Mouse (Mus musculus) embryo, embryonic 9.5 days (tissue): Measurements from ENCODE around the gene Gm10309.

ENCODE experiments used
- DNase-seq: peaks from one replicate; pipeline ENCODE4 v3.0.0-alpha.2; 2017; ENCODE audit errors: extremely low spot score

Gm10309 gene

DNA sequence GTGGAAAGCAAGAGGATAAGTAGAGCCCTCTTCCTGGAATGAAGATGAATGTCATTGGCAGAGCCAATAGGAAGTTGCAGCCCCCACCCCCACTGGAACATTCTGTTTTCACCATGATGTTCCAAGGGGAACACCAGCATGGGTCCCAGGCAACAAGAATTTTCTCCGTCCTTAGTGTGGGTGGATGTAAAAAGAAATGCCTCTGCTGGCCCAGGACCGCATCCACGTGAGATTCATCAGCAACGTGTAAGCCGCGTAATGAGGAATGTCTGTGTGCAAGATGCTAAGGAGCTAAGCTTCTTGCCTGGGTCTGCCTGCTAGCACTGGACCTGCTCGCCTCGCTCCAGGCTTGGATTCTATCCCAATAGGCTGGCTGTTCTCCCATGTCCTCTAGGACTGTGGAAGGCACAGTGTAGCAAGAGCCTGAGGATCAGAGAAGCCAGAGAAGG lies at the start of gene Gm10309:
Gene Gm10309 (minus strand): TSS at position 50 of the 449 bp plus-strand sequence.
- DNase-seq, result no peak

DNA sequence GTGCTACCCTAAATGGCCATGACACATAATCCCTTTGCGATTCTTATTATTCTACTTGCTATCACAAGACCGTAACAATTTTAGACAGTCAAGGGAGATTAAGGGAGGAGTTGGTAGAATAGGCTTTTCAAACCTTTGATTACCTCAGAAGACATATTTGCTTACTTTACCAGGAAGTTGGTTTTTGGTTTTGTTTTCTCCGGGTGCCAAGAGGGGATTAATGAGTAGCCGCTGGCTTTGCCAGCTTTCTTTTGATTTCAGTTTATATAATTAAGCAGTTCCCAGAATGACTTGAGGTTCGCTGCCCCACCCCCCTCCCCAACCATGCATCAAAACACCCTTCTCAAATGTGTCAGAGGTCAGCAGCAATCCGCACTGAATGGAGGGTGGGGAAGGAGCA lies 47.0 kb upstream of the Gm10309 start:
- no peak for DNase-seq

DNA sequence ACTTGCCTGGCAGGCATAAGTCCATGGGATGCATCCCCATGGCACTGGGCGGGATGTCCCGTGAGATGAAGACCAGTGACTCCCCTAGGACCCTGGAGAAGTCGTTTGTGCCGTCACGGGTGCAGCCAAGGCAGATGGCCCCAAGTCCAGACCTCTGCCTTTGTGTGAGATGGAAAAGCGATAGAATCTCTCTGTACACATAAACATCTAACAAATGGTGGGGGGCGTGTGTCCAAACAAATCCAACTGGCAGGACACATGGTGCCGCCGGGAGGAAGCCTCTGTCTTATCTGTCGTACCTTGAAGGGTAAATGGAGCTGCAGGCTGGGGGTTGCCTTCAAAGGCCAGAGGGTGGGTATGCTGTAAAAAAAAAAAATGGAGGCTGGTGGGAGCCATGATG lies 46.5 kb upstream of the Gm10309 start:
- no peak for DNase-seq

DNA sequence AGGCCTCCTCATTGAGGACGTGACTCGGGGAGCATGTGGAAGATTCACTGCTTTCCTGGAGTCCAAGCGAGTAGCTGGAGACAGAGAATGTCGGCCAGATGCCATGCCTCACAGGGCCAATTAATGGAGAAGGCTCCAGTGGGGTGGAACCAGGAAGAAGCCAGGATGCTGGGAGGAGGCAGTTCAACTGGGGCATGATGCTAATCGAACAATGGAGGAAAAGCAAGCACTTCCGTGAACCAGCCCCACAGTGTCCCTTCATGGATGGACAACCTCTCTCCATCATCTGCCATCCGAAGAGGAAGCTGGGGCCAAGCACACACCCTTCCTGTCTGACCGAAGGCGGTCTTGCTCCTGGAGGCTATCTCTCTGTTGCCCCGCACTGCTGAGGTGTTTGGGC lies 44.1 kb upstream of the Gm10309 start:
- DNase-seq, result no peak

DNA sequence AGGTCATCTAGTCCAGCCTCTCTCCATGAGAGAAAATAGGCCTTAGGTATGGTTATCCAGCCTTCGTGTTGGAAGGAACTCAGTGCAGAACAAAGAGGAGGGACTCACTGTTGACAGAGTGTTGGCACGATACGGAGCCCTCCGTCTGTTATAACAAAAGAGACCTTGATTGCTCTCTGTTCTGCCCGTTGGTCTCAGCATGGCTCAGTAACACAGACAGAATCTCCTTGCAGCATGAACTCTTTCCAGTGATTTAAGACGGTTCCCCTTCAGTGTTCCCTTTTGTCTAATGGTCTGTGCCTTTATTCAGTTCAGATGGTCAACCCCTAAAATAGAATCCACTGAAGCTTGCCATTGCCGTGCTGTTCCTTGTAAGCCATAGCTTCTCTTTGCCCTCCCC lies 41.5 kb upstream of the Gm10309 start:
- no peak for DNase-seq

DNA sequence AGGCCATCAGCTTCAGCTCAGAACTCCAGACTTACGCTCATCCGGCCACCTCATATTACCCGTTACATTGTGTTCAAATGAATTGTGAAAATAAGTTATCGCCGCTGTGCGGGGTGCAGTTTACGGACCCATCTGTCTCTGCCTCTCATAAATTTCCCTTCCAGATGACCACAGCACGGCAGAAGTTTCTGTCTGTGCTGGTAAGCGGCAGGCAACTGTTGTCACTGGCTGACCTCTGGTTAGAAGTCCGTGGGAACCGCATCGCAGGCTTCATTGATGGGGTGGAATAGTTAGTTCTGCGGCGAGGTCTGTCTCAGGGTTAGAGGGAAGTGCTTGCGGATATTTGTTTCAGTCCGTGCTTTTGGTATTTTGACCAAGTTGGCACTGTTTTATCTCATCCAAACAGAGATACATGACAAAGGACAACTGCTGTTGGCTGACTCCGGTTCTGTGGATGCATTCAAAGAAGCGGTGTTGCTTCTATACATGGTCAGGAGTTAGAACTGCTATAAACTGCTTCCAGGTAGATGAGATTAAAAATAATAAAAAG lies 34.9 kb upstream of the Gm10309 start:
- no peak for DNase-seq

DNA sequence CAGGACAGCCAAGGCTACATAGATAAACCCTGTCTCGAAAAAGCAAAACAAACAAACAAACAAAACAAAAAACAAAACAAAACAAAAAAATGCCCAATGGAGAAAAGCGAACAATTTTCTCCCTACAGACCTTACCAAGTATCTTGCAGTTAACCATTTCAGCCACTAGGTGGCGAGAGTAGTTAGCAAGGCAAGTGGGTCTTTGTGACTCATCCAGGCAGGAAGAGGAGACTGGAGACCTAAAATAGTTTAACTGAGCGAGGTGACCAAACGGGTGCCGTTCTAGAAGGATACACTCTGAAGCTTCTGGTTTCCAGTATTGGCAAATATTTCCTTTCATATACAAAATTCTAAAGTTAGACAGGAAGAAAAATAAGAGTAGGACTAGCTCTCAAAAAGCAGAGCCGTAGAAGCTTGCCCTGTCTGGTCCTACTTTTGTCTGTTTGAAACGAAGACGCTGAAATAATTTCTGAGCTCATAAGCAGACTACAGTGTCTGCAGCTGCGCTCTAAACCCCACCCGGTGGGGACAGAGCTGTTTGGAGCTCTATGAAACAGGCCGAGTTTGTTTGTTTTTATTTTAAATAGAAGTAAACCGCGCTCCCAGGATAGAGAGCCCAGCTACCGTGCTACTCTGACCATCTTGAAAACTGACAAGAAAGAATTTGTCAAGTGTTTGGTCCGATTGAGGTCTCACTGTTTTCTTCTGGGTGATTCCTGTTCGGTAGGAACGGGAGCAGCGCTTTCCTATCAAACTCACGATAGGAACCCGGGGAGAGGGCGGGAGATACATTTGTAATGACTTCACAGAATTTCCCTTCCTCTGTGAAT lies 31.0 kb upstream of the Gm10309 start:
- peak; percentile 78 for DNase-seq

DNA sequence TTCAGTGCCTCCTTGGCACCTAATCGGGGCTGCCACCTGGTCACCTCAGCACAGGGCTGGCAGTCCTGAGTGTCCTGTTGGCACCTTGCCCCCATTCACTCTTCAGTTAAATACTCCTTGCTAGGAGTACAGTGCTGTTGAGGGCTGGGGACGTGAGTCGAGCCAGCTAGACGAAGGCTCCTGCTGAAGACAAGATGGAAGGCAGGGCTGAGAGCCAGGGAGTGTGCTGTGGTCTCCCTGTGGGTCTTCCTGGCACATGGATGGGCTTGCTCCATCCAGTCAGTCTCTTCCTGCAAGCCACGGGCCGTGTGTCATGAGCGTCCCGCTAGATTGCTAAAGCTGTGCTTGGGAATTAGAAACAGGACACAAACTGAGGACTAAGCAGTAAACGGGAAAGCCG lies 30.1 kb upstream of the Gm10309 start:
- DNase-seq, result no peak

DNA sequence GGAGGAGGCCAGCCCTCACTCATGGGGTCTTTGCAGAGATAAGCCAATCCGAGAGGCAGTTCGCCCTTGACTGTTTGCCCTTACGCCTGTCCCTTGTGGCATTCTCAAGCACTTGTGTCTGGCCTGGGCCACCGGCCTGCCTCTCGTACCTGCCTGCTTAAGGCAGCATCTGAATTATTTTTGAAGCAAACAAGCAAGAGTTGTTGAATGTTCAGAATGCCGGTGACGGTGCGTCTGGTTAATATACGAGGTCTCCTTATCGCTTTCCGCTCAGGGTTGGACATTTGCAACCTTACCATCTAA lies 28.5 kb upstream of the Gm10309 start:
- DNase-seq, result no peak

DNA sequence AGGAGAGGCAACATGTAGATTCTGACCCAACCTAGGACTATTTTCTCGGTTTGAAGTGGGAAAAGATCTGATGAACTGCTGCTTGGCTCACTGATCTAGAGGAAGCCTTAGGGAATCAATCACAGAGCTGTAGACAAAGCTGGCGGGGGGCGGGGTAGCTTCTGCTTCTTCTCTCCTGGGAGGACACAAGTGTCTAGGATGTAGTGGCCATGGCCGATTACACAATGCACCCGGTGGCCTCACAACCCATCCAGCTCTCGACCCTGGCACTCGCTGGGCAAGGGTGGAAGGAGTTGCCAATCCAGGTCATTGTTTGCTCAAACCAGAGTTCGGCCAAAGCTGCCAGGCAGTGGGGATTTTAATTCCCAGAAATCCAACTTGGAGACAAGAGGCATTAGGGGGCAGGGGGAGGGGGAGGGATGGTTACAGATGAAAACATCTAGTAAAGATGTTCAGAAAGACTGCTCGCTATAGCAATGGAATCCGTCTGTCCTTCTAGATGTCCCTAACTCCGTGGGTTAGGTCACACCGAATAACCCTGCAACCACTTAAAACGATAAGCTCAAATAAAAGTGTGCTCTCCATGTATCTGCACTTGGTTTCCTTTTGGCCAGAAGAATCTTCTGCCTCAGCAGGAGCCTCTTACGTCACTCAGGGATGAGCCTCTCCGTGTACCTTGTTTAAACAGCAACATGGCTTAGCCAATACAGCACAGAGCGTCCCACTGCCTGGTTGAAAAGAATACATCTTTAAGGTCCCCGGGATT lies 27.9 kb upstream of the Gm10309 start:
- no peak for DNase-seq

DNA sequence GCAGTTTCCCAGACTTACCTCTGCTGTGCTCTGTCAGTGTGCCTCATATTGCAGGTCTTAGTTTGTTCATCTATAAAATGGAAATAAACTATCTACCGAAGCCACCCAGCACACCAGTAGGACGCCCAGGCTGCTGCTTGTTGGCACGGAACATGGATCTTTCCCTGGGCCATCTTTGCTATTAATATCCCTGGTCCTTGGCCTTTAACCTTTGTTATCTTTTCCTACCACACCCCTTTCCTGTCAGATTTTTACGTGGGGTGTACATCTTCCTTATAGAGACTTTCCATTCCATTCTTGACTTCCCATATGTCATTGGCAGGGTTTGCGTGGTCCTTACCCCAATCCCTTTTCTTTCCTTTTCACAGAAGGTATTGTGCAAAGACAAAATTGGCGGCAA lies 26.2 kb upstream of the Gm10309 start:
- DNase-seq, result no peak

DNA sequence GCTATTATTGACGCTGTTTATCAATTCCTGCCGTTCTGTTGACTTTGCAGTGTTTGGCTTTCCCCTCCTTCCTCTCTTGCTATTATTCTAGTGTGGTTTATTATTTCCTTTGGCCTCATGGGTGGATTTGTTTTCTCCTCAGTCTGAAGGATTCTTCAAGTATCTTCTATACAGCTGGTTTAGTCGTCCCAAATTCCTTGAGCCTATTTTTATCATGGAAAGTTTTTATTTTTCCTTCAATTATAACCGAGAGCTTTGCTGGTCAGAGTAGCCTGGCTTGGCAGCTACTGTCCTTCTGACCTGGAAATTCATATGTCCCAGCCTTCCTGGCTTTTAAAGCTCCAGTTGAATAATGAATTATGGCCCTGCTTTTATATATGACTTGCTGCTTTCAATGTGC lies 24.4 kb upstream of the Gm10309 start:
- DNase-seq, result no peak

DNA sequence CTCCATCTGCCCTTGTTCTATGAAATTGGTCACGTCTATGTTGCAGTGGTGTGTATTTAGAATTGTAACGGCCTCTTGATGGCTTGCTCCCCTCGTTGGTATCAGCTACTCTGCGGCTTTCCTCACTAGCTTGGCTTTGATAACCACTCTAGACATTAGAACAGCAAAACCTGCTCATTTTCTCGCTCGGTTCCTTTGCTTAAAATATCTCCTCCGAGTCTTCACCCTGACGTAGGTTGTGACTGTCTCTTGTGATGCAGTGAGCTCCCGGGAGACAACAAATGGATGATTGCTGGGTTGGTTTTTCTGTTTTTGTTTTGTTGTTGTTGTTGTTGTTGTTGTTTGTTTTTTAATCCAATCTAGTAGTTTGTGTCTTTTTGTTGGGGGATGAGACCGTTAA lies 24.0 kb upstream of the Gm10309 start:
- no peak for DNase-seq

DNA sequence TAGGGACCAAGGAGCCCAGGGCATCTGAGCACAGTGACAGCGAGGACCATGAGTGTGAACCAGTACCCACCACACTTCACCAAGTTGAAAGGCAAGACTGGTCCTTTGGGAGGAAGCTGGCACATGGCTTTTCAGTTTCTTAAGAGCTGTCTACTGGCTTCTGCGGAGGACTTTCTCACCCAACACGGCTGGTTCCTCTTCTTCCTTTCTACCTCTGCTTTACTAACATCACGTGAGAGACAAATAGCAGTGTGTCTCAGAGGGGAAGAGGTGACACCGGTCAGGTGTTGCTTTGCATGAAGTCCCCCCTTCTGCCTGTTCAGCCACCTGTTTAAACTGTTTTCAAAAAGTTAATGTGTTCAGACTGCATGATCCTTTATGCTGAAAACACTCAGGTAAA lies 22.3 kb upstream of the Gm10309 start:
- DNase-seq, result no peak

DNA sequence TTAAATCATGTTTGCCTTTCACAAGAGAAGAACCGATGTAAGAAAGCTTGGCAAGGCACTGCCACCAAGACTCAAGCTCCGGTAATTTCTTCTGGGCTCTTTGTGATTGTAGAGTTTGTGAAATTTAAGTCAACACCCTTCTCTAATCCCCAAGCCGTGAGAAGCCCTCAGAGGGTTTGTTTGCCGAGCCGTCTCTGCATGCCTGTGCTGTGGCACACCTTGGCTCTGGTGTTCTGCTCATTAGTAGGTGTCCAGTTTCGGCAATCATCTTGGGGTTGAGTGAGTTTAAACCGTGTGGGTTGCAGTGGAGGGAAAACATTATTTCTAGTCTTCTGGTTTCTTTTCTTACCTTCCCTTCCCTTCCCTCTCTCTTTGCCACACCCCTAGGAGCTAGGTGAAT lies 21.0 kb upstream of the Gm10309 start:
- DNase-seq, result no peak

DNA sequence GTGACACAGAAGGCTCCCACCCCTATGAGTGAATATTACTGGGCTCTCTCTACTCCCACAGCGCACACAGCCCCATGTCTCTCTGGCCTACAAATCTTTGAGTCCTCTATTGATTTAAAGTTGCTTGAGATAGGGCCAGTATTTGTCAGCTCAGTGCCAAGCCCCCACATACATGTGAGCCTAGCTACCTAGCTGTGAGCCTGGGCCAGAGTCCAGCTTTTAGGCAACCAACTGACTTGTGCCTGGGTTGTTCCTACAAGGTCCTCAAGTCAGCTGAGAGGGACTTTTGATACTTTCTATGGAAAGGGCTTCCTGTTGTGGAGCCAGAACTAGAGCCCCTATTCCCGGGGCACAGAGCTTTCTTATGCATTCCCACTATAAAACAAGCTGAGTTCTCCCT lies 20.0 kb upstream of the Gm10309 start:
- DNase-seq, result no peak

DNA sequence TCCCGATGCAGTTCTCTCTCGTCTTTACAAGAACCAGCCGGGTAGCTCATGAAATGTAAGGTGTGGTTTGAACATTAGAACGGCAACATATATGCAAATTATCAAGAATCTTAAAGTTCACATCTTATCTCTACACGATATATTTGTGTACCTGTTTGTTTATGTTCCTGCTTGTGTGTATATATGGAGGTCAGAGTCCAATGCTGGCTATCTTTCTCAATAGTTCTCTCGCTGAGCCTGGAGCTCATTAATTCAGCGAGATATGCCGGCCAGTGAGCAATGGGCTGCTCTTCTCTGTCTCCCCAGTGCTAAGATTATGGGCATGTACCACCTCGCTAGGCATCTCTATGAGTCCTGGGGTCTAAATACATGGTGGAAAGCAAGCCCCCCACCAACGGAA lies 18.8 kb upstream of the Gm10309 start:
- DNase-seq, result no peak

DNA sequence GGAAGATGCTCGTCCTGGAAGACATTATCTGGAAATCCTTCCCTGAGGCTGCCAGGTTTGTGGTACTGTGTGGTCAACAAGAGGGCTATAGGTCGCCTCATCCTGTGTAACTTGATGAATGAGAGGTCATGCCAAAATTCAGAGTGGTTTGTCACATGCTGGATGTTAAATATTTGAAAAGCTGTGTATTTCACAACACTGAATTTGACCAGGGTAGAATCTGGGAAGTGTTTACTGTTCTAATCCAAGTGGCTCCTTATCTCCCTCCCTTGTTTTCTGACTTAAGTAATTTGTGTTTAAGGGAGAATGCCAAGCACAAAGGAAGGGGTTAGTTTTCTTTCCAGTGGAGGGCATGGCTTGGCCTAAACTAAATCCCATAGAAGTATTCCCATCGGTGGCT lies 18.3 kb upstream of the Gm10309 start:
- DNase-seq, result no peak

DNA sequence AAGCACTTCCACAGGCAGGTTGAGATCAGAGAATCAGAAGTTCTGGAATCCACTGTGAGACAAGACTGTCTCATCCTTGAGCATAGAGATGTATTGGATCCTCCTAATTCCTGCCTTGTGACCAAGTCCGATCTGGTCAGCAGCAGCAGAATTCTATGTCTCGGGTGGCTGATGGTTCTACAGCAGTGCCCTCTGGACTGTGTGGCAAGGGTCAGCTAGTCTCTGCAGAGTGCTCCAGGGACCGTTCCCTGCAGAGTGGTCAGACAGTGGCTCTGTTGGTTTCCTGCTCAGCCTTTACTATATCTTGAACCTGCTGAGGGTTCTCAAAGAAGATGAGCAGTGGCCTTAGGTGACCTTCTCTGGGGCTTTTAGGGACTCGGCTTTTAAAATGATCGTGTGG lies 17.6 kb upstream of the Gm10309 start:
- DNase-seq, result no peak

DNA sequence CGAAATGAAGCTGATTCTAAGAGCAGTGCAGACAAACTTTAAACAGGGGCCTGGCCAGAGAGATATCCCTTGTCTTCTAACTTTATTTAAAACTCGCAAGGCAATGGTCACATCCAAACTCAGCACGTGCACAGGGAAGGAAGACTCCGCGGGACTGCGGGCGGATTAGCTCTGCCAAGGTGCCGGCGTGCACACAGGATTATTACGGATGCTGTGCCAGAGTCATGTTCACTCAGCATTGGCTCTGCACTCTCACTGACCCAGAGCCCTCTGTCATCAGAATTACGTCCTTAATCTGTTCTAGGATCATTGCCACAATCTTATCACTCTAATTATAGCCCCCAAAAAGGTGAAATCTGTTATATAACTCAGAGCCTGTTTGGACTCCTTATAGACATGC lies 16.2 kb upstream of the Gm10309 start:
- no peak for DNase-seq

DNA sequence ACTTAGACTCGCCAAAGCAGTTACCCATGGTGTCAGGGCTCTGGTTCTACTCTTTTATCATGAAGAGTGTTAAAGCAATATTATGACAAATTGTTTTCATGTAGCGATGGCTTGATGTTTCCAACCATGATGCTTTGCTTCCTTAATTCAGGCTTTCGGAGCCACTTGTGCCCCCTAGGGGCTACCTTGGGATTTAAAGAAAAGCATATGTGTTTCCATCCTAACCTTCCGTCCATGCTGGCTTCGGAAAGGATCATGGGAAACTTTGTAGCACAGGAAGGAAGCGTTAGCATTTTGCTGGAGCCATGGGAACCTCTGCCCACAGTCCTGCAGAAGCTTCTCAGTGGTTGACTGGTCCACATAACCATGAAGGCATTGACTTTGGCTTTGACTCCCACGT lies 13.6 kb upstream of the Gm10309 start:
- DNase-seq, result no peak

DNA sequence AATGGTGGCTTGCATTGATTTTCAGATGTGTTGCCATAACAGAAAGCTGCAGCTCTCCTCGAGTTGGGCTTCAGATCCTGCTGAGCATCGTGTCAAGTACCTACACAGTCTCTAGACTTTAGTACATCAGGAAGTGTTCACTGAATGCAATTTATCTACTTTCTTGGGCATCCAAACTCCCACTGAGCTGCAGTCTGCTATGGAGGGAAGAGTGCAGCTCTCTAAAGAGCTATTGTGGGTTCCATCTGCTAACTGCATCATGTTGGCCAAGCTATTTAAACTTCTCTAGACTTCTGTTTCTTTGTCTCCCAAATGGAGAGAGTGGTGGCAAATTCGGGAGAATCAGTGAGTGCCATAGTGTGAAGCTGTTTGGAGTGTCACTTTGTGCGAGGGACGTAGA lies 11.6 kb upstream of the Gm10309 start:
- DNase-seq, result no peak

DNA sequence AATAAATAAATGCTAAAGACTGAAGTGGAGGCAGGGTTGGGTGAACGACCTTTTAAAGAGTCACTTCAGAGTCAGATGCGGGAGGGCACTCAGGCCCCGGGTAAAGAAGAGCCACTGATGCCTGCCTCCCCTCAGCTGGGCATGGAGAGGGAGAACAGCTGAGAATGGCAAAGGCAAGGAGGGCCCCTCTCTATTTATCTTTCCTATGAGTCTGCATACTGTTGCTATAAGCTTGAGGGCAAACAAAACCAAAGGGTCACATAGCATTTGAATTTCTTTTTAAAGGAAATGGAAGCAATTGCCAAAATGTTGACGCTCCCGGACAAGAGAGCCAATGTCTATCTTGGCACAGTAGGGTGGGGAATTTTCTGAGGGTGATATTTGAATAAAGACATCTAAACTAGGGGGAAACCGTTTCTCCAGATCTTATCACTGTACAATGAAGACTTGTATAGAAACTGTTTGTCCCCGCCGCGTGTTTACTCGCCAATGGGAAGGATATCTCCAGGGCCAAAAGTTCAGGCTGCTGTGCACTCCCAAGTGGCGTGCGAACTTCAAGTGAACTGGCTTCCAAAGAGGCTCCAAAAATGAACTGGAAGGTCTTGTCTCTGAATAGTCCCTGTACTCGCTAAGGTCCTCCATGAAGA lies 10.1 kb upstream of the Gm10309 start:
- DNase-seq, result no peak
